Mouse (Mus musculus): ENCODE measurements around the gene Rdh1. TPM values are rescaled to one million over a fixed set of nuclear protein-coding genes. Genes with fewer than 3 reads are reported as not detected.
A peak's percentile ranks its signal among the peaks of the same experiment; 100 is the strongest.

Rdh1 gene
- polyA plus RNA-seq, 1 experiment from 2014 or later: 0.04 TPM

DNA sequence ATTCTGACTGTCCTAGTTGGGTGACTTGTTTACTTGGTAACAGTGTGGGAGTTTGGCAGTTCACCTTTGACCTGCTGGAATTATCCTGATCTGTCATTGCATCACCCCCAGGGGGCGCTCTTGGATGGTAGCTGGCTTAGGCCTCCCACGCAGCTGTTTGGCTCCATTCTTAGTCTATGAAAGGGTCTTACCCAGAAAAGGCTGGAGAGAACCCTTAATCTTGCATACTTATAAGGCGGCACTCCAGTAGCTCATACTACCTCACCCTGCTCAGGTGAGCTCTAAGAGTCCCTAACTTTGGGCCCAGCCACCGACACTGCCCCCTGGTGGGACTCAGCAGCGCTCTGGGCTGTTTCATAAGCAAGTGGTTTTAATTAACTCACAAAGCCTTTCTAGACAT is 14.9 kb upstream of the Rdh1 start:
- Histone ChIP-seq H3K9me3 (ENCODE audit: control insufficient read depth, low read length) (no peaks in the 10 kb centered on the region), H3K4me3 (ENCODE audit: low read length) (no peak overlapping the region), H3K27ac (ENCODE audit: low read depth, low read length) (no peak overlapping the region), H3K4me2 (ENCODE audit: low read length) (no peak overlapping the region), H3K27me3 (replicated peaks; ENCODE audit: control insufficient read depth, insufficient read depth, low read length) (no peaks in the 10 kb centered on the region), H3K9ac (ENCODE audit: low read depth, low read length) (no peak overlapping the region), H3K4me1 (ENCODE audit: control insufficient read depth, insufficient read depth, low read depth, low read length) (peaks cover 10% of the 10 kb centered on the region), H3K36me3 (ENCODE audit: control insufficient read depth, insufficient read depth, low read length) (peaks cover 37% of the 10 kb centered on the region)
- WGBS: 72% methylated on average over 5 of the region's 5 CpGs
- no peak for ATAC-seq

DNA sequence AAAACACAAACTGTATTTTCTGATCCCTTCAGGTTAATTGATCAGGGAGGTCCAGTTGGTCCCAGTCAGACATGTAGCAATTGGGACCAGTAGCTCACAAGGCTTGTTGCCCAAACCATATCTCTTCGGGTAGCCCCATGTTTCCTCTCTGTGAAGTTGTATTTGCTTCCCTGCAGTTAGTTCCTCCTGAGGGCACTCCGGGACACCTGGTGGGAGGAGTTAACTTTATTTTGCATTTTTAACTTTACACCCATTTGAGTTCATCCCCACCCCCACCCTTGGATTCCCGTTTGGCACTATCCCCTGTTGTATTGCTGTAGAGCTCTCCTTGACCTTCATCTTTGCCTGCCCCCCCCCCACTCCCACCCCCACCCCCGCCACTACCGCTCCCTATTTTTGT is 13.6 kb upstream of the Rdh1 start:
- Histone ChIP-seq H3K4me3 (ENCODE audit: low read length) (no peak overlapping the region), H3K9me3 (ENCODE audit: control insufficient read depth, low read length) (no peaks in the 10 kb centered on the region), H3K4me1 (ENCODE audit: control insufficient read depth, insufficient read depth, low read depth, low read length) (peaks cover 4% of the 10 kb centered on the region), H3K9ac (ENCODE audit: low read depth, low read length) (no peak overlapping the region), H3K27ac (ENCODE audit: low read depth, low read length) (no peak overlapping the region), H3K27me3 (replicated peaks; ENCODE audit: control insufficient read depth, insufficient read depth, low read length) (no peaks in the 10 kb centered on the region), H3K4me2 (ENCODE audit: low read length) (no peak overlapping the region), H3K36me3 (ENCODE audit: control insufficient read depth, insufficient read depth, low read length) (peaks cover 37% of the 10 kb centered on the region)
- 72% methylated on average over 5 of the region's 5 CpGs for WGBS
- no peak for ATAC-seq

DNA sequence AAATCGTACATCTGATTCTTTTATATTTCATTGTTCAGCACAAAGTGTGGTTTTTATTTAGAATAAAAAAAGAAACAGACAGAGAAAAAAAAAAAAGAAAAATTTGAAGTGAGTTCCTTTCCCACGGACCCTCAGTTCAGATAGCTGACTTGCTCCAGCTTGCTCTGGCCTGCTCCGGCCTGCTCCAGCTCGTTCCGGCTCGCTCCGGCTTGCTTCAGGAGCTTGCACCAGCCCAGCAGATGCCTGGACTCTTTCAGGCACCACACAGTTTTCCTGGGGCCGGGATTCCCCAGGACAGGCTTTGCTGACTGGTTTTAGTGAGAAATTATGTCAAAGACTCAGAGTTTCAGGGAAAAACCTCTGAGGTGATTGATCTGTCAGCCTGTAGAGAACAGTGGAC is 12.3 kb upstream of the Rdh1 start:
- H3K36me3 ChIP-seq (ENCODE audit: control insufficient read depth, insufficient read depth, low read length): peaks cover 30% of the 10 kb centered on the region
- no peaks in the 10 kb centered on the region for H3K9me3 ChIP-seq (ENCODE audit: control insufficient read depth, low read length)
- no peaks in the 10 kb centered on the region for H3K27me3 ChIP-seq (replicated peaks; ENCODE audit: control insufficient read depth, insufficient read depth, low read length)
- H3K4me3 ChIP-seq (ENCODE audit: low read length): no peak overlapping the region
- peaks cover 2% of the 10 kb centered on the region; the same call in 1 of the 2 replicates for H3K4me1 ChIP-seq (ENCODE audit: control insufficient read depth, insufficient read depth, low read depth, low read length)
- H3K9ac ChIP-seq (ENCODE audit: low read depth, low read length): no peak overlapping the region
- 95% methylated on average over 8 of the region's 8 CpGs for WGBS
- H3K4me2 ChIP-seq (ENCODE audit: low read length): no peak overlapping the region
- no peak for ATAC-seq
- no peak overlapping the region for H3K27ac ChIP-seq (ENCODE audit: low read depth, low read length)

DNA sequence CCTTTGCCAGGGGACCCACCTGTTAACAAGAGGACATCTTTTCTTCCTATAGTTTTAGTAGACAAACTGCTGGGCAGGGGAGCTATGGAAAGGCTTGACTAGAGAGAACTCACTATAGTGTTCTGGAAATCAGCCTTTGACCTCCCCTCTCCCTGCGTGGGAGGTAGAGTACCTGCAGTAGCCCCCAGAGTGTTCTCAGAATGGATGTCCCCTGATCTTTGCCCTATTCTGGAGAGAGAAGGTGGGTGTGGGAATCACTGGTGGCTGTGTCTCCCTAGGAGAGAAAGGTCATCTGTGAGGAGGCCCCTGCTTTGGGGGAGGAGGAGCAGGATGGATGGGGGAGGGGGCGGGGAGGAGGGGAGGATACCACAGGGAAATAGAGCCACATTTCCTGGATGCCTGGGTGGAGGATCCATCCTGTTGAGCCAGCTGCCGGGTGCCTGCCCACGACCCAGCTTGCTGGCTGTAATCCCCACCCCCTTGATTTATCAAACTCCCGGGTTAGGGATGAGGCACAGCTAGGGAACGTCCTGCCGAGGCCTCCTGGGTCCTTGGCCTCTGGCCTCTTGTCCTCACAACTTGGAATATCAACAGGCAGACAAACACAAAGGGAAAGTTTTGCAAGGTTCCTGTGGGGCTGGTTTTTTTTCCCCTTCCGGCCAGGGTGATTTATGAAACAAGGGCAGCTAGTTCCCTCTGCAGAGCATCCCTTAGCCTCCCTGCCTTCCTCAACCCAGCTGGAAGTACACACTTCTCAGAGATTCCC is 10.5 kb upstream of the Rdh1 start:
- peaks cover 13% of the 10 kb centered on the region for H3K36me3 ChIP-seq (ENCODE audit: control insufficient read depth, insufficient read depth, low read length)
- no peak overlapping the region for H3K4me3 ChIP-seq (ENCODE audit: low read length)
- peaks cover 2% of the 10 kb centered on the region; the same call in 1 of the 2 replicates for H3K4me1 ChIP-seq (ENCODE audit: control insufficient read depth, insufficient read depth, low read depth, low read length)
- no peak overlapping the region for H3K9ac ChIP-seq (ENCODE audit: low read depth, low read length)
- no peaks in the 10 kb centered on the region for H3K9me3 ChIP-seq (ENCODE audit: control insufficient read depth, low read length)
- 8% methylated on average over 8 of the region's 8 CpGs for WGBS
- no peak overlapping the region for H3K27ac ChIP-seq (ENCODE audit: low read depth, low read length)
- H3K27me3 ChIP-seq (replicated peaks; ENCODE audit: control insufficient read depth, insufficient read depth, low read length): no peaks in the 10 kb centered on the region
- no peak for ATAC-seq
- peak overlapping the region; percentile 49 for H3K4me2 ChIP-seq (ENCODE audit: low read length)

DNA sequence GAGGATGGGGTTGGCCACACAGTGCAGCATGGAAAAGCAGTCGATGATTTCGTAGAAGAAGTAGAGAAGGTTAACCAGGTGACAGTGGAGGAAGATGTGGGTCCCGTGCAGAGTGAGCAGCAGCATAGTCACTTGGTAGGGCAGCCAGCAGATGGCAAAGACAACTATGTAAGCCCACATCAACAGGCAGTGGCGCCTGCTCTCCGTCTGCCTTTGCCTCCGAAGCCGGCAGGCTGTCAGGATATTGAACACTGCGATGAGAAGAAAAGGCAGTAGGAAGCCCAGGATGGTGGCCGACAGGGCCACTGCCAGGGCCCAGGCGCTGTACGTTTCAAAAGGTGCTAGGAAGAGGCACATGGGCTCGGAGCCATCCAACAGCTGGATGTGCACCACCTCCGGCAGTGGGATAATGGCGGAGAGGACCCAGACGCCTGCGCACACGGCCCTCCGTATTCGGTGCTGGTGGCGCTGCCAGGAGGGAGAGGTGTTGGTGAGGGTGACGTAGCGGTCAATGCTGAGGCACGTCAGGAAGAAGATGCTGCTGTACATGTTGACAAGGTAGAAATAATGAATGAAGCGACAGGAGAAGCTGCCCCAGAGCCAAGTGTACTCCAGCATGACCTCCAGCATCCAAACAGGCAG is 9.3 kb upstream of the Rdh1 start:
- no peak for ATAC-seq
- 52% methylated on average over 24 of the region's 24 CpGs for WGBS

DNA sequence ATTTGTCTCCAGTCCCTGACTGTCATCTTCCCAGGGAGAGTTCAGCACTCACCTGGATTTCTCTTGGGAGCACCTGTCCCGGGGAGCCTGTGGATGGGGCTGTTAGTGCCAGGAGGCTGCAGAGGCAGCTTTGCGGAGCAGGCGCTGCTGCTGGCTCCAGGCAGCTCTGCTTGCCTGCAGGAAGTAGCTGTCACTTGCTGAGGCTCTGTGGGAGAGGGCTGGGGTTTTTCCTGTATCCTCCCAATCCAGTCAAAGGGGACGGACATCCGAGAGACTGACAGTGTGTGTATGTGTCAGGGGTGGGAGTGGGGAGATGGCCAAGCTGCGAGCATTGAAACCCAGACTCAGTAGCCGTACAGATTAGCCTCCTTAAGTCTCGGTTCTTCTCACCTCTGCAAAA is 8.0 kb upstream of the Rdh1 start, which contains the start of gene Gpr182:
Gene Gpr182 (minus strand): TSS at position 185 of the 400 bp plus-strand sequence.
- Histone ChIP-seq H3K4me1 (ENCODE audit: control insufficient read depth, insufficient read depth, low read depth, low read length) (peaks cover 2% of the 10 kb centered on the region; the same call in 1 of the 2 replicates), H3K4me2 (ENCODE audit: low read length) (peak within 1 kb of the TSS; percentile 49), H3K9ac (ENCODE audit: low read depth, low read length) (no peak within 1 kb of the TSS), H3K27ac (ENCODE audit: low read depth, low read length) (no peak within 1 kb of the TSS), H3K36me3 (ENCODE audit: control insufficient read depth, insufficient read depth, low read length) (peaks cover 4% of the 10 kb centered on the region; the same call in 1 of the 2 replicates), H3K9me3 (ENCODE audit: control insufficient read depth, low read length) (no peaks in the 10 kb centered on the region), H3K27me3 (replicated peaks; ENCODE audit: control insufficient read depth, insufficient read depth, low read length) (no peaks in the 10 kb centered on the region), H3K4me3 (ENCODE audit: low read length) (no peak within 1 kb of the TSS)
- WGBS: 62% methylated on average over 8 of the region's 8 CpGs
- ATAC-seq: no peak

More for the DNA sequence above, 9.3 kb upstream of the Rdh1 start:
- Histone ChIP-seq H3K27ac (ENCODE audit: low read depth, low read length) (peak overlapping the region; percentile 17; the same call in 1 of the 2 replicates), H3K36me3 (ENCODE audit: control insufficient read depth, insufficient read depth, low read length) (peaks cover 6% of the 10 kb centered on the region), H3K4me3 (ENCODE audit: low read length) (peak overlapping the region; percentile 29), H3K4me2 (ENCODE audit: low read length) (peak overlapping the region; percentile 49), H3K9me3 (ENCODE audit: control insufficient read depth, low read length) (no peaks in the 10 kb centered on the region), H3K27me3 (replicated peaks; ENCODE audit: control insufficient read depth, insufficient read depth, low read length) (no peaks in the 10 kb centered on the region), H3K4me1 (ENCODE audit: control insufficient read depth, insufficient read depth, low read depth, low read length) (peaks cover 2% of the 10 kb centered on the region; the same call in 1 of the 2 replicates), H3K9ac (ENCODE audit: low read depth, low read length) (peak overlapping the region; percentile 24)

DNA sequence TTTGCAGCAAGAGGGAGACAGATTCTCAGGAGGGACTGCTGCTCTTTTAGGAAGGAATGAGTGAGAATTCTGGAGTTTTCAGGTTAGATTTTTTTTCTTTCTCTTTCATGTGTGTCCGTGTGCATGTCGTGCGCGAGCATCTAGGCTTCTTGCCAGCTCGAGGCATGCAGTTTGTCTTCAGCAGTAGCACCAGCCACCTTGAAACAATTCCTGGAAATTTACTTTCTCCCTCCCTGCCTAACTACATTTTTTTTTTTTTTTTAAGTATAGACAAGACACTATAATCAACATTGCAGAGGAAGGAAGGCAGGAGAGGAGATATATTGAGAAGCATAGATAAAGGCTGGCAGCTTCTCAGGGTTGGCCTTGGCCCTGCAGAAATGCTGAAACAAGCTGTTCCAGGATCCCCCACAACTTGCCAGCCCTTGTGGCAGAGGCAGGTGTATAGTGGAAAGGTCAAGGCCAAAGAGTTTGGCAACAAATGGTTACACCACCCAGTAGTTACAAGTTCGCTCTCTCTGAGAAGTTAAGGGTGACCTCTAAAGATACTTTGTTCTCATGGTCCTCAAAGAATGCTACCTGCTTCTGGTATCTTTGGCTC is 4.9 kb upstream of the Rdh1 start:
- ATAC-seq: no peak
- H3K36me3 ChIP-seq (ENCODE audit: control insufficient read depth, insufficient read depth, low read length): no peaks in the 10 kb centered on the region
- 77% methylated on average over 6 of the region's 6 CpGs for WGBS
- H3K27ac ChIP-seq (ENCODE audit: low read depth, low read length): no peak overlapping the region
- H3K9me3 ChIP-seq (ENCODE audit: control insufficient read depth, low read length): no peaks in the 10 kb centered on the region
- no peak overlapping the region for H3K9ac ChIP-seq (ENCODE audit: low read depth, low read length)
- H3K4me1 ChIP-seq (ENCODE audit: control insufficient read depth, insufficient read depth, low read depth, low read length): peaks cover 2% of the 10 kb centered on the region; the same call in 1 of the 2 replicates
- no peaks in the 10 kb centered on the region for H3K27me3 ChIP-seq (replicated peaks; ENCODE audit: control insufficient read depth, insufficient read depth, low read length)
- no peak overlapping the region for H3K4me3 ChIP-seq (ENCODE audit: low read length)
- H3K4me2 ChIP-seq (ENCODE audit: low read length): no peak overlapping the region

DNA sequence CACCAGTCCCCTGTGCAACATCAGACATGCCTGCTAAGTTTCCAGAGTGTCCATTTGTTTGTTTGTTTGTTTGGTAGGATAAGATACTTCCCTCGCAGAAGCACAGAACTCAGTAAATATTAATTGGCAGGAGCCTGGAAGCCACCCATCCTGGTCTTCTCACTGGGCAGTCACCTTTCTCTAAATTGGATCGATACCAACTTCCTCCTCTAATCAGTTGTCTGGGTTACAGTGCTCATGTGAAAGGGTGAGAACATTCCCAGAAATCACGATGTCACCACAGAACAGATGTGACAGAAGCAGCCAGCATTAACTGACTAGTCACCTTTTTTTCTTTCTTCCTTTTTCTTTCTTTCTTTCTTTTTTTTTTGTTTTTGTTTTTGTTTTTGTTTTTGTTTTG is 4.3 kb upstream of the Rdh1 start:
- ATAC-seq: no peak
- no peaks in the 10 kb centered on the region; the same call in 1 of the 2 replicates for H3K4me1 ChIP-seq (ENCODE audit: control insufficient read depth, insufficient read depth, low read depth, low read length)
- no peak overlapping the region for H3K27ac ChIP-seq (ENCODE audit: low read depth, low read length)
- H3K9me3 ChIP-seq (ENCODE audit: control insufficient read depth, low read length): no peaks in the 10 kb centered on the region
- no peaks in the 10 kb centered on the region for H3K36me3 ChIP-seq (ENCODE audit: control insufficient read depth, insufficient read depth, low read length)
- H3K4me2 ChIP-seq (ENCODE audit: low read length): no peak overlapping the region
- H3K4me3 ChIP-seq (ENCODE audit: low read length): no peak overlapping the region
- H3K27me3 ChIP-seq (replicated peaks; ENCODE audit: control insufficient read depth, insufficient read depth, low read length): no peaks in the 10 kb centered on the region
- H3K9ac ChIP-seq (ENCODE audit: low read depth, low read length): no peak overlapping the region
- WGBS: 66% methylated on average over 3 of the region's 3 CpGs

All from hindbrain, embryonic 16.5 days (tissue).